Mouse (Mus musculus) liver, adult 2 months (tissue): ENCODE measurements around the gene Galnt14.

Experiments used
- CTCF ChIP-seq: fragments of 200-500 bp; IDR thresholded peaks from 2 replicates; pipeline ENCODE4 v1.5.1; 2011; ENCODE audit warnings: low read depth, low read length, control low read depth
- POLR2A ChIP-seq: fragments of 200-500 bp; IDR thresholded peaks from 2 replicates; pipeline ENCODE4 v1.6.1; 2011; ENCODE audit warnings: low read length, control low read depth; ENCODE audit not compliant: insufficient read depth; ENCODE audit errors: extremely low read depth

GRCm38 (mm10) chr17:73477096-73478076, 232.9 kb downstream of the Galnt14 start:
- no peak for TF ChIP-seq POLR2A
- TF ChIP-seq CTCF = no peak
